Mouse (Mus musculus): ENCODE results near the gene Nppb.

GRCm38 (mm10) chr4:147963623-147964022, 22.0 kb upstream of the Nppb start:
- TF ChIP-seq MAFK (IDR thresholded peaks at IDR 0.05; ENCODE audit: insufficient replicate concordance, low read length) (no peak), POLR2A (IDR thresholded peaks at IDR 0.05; ENCODE audit: low read depth, low read length) (no peak), CTCF (conservative IDR thresholded peaks at IDR 0.05 in 1 of 2, IDR thresholded peaks at IDR 0.05 in 1 of 2; ENCODE audit: low read depth in 2 of 2, low read length in 2 of 2) (no peak), IRF4 (IDR thresholded peaks at IDR 0.05; ENCODE audit: low read depth, low read length) (no peak)
